Mouse (Mus musculus): Measurements from ENCODE around the gene Cryba2. TPM values are rescaled to one million over a fixed set of nuclear protein-coding genes. Genes with fewer than 3 reads are reported as not detected.

The Cryba2 gene
- total RNA-seq (2012; rRNA removed) (0.55 TPM in 1 of 2 replicates, not detected in the other), total RNA-seq (2014; rRNA removed) (not detected in 2 replicates), polyA plus RNA-seq (2012; ENCODE audit: insufficient read length, low read depth) (0.30 and 0.78 TPM in 2 replicates)

DNA sequence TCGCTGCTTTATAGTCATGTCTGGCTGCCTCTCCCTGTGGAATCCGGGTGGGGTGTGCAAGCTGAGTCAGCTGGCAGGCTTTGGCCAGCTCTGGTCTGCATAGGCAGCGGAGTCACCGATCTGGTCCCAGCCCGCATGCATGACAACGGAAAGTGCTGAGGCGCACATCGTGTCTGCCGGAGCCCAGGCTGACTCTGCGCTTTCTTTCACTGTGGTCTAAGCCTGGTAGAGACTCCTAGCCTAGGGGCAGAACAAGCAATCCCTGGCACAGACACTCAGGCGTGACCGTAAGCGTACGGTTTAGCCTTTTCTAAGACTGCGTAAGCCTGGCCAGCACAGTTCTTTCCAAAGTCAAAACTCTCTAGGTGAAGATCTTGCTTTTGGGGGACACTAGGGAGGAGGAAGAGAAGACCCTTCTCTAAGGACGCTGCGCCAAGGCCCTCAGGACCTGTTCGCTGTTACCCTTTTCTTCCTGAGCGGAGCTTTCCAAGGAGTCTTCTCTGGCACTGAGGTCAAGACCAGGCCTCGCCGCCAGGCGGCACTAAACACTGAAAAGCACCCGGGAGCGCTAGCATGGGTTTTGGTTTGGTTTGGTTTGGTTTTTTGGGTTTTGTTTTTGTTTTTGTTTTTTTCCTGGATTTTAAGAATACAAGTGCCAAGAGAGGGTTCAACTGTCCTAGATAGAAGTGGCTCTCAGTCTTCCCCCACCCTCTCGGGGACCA is at the start of gene Cryba2:
TSS of gene Cryba2 (minus strand) at position 10 of the 722 bp plus-strand sequence.
- DNase-seq (ENCODE audit: extremely low read depth), result no peak
- in situ Hi-C loops (cut with MboI; ENCODE audit: low pct_ligation_motif_present, low pct_unique_long_range_greater_than_20kb, low sequenced_read_pairs) (no loop called here), dilution Hi-C loops (cut with MboI; ENCODE audit: extremely low pct_ligation_motif_present, extremely low pct_unique_long_range_greater_than_20kb, low sequenced_read_pairs) (no loop called here)
- H3K9ac ChIP-seq (ENCODE audit: insufficient read depth, low read depth), result no peak within 1 kb of the TSS
- no peaks in the 10 kb centered on the region for H3K9me3 ChIP-seq (replicated peaks; ENCODE audit: low read length)
- H3K4me1 ChIP-seq (ENCODE audit: control insufficient read depth in 1 of 2, insufficient read depth in 2 of 2), result peaks cover 31 to 63% of the 10 kb centered on the region in 2 experiments
- H3K4me3 ChIP-seq (replicated peaks in 1 of 3; ENCODE audit: low read depth in 2 of 3, low read length in 2 of 3, poor library complexity in 1 of 3), result no peak within 1 kb of the TSS
- H3K27me3 ChIP-seq (replicated peaks), result peaks cover 23% of the 10 kb centered on the region
- H3K27ac ChIP-seq (ENCODE audit: insufficient read depth, low read depth), result no peak within 1 kb of the TSS
- H3K79me2 ChIP-seq (replicated peaks; ENCODE audit: control insufficient read depth, extremely low read depth, insufficient read depth, poor library complexity, severe bottlenecking), result no peaks in the 10 kb centered on the region
- no peak for TF ChIP-seq GABPA (IDR thresholded peaks at IDR 0.05; ENCODE audit: insufficient replicate concordance, low read depth, low read length)
- no peak for TF ChIP-seq ZKSCAN1 (IDR thresholded peaks at IDR 0.05; ENCODE audit: borderline replicate concordance, low read depth, low read length)
- no peak for TF ChIP-seq ELF1 (IDR thresholded peaks at IDR 0.05; ENCODE audit: low read depth, low read length)
- TF ChIP-seq POLR2A (IDR thresholded peaks at IDR 0.05; ENCODE audit: low read depth, low read length), result no peak
- no peak for TF ChIP-seq ZMIZ1 (IDR thresholded peaks at IDR 0.05; ENCODE audit: low read depth, low read length)
- no peak for TF ChIP-seq POLR2AphosphoS2 (IDR thresholded peaks at IDR 0.05; ENCODE audit: low read depth, low read length)
- TF ChIP-seq ZNF384 (IDR thresholded peaks at IDR 0.05; ENCODE audit: low read depth, low read length), result no peak
- TF ChIP-seq RAD21 (IDR thresholded peaks at IDR 0.05; ENCODE audit: low read depth, low read length), result peak; percentile 46
- TF ChIP-seq CHD1 (IDR thresholded peaks at IDR 0.05; ENCODE audit: low read depth, low read length), result no peak
- TF ChIP-seq MYC (IDR thresholded peaks at IDR 0.05; ENCODE audit: low read depth, low read length), result no peak
- no peak for TF ChIP-seq JUN (IDR thresholded peaks at IDR 0.05; ENCODE audit: insufficient read depth, low read depth, low read length)
- TF ChIP-seq KAT2A (IDR thresholded peaks at IDR 0.05; ENCODE audit: insufficient replicate concordance, low read length), result no peak
- no peak for TF ChIP-seq ETS1 (conservative IDR thresholded peaks at IDR 0.05; ENCODE audit: low read depth, low read length)
- peak; percentile 51 to 82 for TF ChIP-seq CTCF (conservative IDR thresholded peaks at IDR 0.05 in 1 of 2, IDR thresholded peaks at IDR 0.05 in 1 of 2; ENCODE audit: low read depth in 2 of 2, low read length in 2 of 2)
- no peak for TF ChIP-seq NELFE (IDR thresholded peaks at IDR 0.05; ENCODE audit: low read depth, low read length)
- TF ChIP-seq USF1 (IDR thresholded peaks at IDR 0.05; ENCODE audit: low read depth, low read length), result no peak
- TF ChIP-seq SMC3 (IDR thresholded peaks at IDR 0.05; ENCODE audit: low read depth, low read length), result peak; percentile 74
- 0 out of 2 replicates have a peak, but pooled peaks have one; percentile 16 for TF ChIP-seq IRF4 (IDR thresholded peaks at IDR 0.05; ENCODE audit: low read depth, low read length)
- no peak for TF ChIP-seq SIN3A (IDR thresholded peaks at IDR 0.05; ENCODE audit: low read length)
- no peak for TF ChIP-seq MAX (IDR thresholded peaks at IDR 0.05; ENCODE audit: low read length)
- TF ChIP-seq USF2 (conservative IDR thresholded peaks at IDR 0.05; ENCODE audit: low read depth, low read length), result no peak
- no peak for TF ChIP-seq NRF1 (IDR thresholded peaks at IDR 0.05; ENCODE audit: low read depth, low read length)
- no peak for TF ChIP-seq MEF2A (IDR thresholded peaks at IDR 0.05; ENCODE audit: borderline replicate concordance, low read depth, low read length)
- TF ChIP-seq HCFC1 (IDR thresholded peaks at IDR 0.05; ENCODE audit: low read depth, low read length), result no peak
- peak within 1 kb of the TSS; percentile 27; the same call in 1 of the 2 replicates for H3K4me2 ChIP-seq (ENCODE audit: insufficient read depth, low read depth, poor library complexity, severe bottlenecking)
- H3K36me3 ChIP-seq (replicated peaks in 1 of 2; ENCODE audit: control insufficient read depth in 1 of 2, insufficient read depth in 1 of 2, low read length in 1 of 2), result no peaks in the 10 kb centered on the region
